Mouse (Mus musculus) kidney, adult 9 months (tissue): ENCODE results near the gene Rnase13.

ENCODE experiments used
- DNase-seq: peaks from one replicate; pipeline ENCODE4 v3.0.0; 2022

Rnase13 gene

GRCm38 (mm10) chr14:51871741-51872140 lies 50.8 kb downstream of the Rnase13 start:
- no peak for DNase-seq
